Mouse (Mus musculus) layer of hippocampus, adult 2 months (tissue): ENCODE data around the gene Rnf34. TPM values are rescaled to one million over a fixed set of nuclear protein-coding genes. Genes with fewer than 3 reads are reported as not detected.
A peak's percentile ranks its signal among the peaks of the same experiment; 100 is the strongest.

ENCODE experiments used
- DNase-seq, 2 experiments: peaks; one replicate each; pipeline ENCODE4 v3.0.0; 2022; ENCODE audit warnings: low spot score in 2 of 2
- H3K27ac ChIP-seq: fragments of 200-600 bp; 2 replicates; pipeline ENCODE4 v1.8.1; 2022
- H3K4me3 ChIP-seq: fragments of 200-600 bp; 2 replicates; pipeline ENCODE4 v1.8.1; 2022; ENCODE audit warnings: mild to moderate bottlenecking
- CTCF ChIP-seq: fragments of 200-600 bp; conservative IDR thresholded peaks from 2 replicates; pipeline ENCODE4 v1.8.1; 2022; ENCODE audit warnings: antibody characterized with exemption, mild to moderate bottlenecking, moderate library complexity
- total RNA-seq, 2 experiments: library from RNA; stranded (reverse); gene quantifications; 2 replicates each; pipeline ENCODE4 v1.2.3; 2021

Rnf34 gene
- total RNA-seq, 2 experiments from 2014 or later: 53.7 to 54.1 TPM

DNA sequence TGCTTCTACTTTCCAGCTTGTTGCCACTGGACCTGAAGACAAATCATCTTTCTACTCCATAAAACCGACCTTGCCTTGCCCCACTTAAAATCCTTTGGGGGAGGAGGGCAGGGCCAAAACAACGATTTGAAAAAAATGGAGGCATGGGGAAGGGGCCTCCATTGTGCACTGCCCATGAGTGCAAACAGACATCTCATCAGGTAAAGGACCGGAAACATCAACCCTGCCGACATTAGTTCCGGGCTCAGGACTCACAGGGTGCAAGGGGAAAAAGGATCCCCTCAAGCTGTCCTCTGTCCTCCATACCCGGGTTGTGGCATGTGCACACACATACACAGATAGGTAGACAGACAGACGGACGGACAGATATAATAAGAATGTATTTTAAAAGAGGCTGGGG is 24.7 kb upstream of the Rnf34 start:
- TF ChIP-seq CTCF: no peak
- Histone ChIP-seq H3K4me3 (no peak overlapping the region), H3K27ac (no peak overlapping the region)
- no peak for DNase-seq

DNA sequence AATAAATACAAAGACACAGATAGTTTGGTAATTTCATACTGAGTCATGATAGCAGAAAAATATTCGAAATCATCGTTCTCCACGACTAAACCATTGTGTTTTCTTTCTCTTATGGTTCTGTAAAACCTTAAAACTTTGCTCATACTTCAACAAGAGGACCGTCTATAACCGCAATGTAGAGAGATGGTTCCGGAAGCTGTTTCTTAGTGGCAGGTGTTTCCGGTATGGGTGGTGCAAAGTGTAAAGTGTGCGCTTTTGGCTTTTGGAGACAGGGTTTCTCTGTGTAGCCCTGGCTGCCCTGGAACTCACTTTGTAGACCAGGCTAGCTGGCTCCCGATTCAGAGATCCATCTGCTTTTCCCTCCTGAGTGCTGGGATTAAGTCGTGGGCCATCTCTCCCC is 17.3 kb upstream of the Rnf34 start:
- DNase-seq: no peak
- H3K4me3 ChIP-seq: no peak overlapping the region
- TF ChIP-seq CTCF: no peak
- no peak overlapping the region for H3K27ac ChIP-seq

DNA sequence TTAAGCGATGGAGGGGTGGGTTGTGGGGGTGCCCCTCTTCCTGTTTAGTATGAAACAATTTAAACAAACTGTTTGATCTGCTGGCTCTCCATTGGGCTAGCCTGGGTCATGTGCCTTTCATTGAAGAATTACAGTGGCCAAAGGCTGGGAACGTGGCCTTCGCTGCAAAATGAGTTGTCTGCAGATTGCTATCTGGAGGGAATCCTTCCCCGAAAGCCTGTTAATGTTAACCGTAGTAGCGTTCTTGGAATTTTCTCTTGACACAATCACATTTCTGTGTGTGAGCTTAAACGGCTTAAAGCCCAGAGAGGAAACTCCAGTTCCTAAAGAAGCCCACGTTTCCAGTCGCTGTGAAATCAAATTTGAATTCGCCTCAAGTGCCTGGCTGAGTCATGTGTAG is 16.9 kb upstream of the Rnf34 start:
- no peak for DNase-seq
- H3K27ac ChIP-seq: no peak overlapping the region
- no peak overlapping the region for H3K4me3 ChIP-seq
- TF ChIP-seq CTCF: no peak

DNA sequence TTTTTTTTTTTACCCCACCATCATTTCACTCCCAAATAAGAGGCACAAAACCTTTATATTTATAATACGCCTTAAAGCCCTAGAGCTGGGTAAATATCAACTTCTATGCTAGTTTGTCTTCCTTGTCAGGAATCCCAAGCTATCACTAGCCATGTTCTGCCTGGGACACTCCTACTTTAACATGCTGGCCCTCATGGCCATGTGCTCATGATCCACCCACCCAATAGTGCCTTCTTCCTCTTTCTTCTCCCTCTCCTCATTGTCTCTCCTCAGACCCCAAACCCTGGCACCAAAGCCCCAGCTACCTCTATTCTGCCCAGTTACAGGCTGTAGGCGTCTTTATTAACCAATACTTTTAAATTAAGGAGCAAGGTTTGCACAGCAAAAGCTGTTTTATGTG is 8.7 kb upstream of the Rnf34 start:
- H3K27ac ChIP-seq: no peak overlapping the region
- no peak overlapping the region for H3K4me3 ChIP-seq
- no peak for TF ChIP-seq CTCF
- no peak for DNase-seq

DNA sequence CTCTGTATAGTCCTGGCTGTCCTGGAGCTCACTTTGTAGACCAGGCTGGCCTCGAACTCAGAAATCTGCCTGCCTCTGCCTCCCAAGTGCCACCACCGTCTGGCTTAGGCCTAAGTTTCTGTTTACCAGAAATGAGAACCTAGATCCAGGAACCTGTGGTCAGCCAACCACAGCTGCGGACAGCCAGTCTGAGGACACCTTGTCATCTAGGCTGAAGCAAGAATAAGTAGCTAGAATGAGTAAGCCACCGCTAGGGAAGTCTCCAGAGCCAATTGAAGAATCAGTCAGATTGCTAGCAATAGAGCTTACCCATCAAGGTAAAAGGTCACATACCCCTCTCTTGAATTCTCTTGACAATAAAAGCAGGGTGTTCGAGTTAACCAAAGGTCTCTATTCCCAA is 6.0 kb upstream of the Rnf34 start:
- Histone ChIP-seq H3K4me3 (no peak overlapping the region), H3K27ac (no peak overlapping the region)
- no peak for TF ChIP-seq CTCF
- no peak for DNase-seq

DNA sequence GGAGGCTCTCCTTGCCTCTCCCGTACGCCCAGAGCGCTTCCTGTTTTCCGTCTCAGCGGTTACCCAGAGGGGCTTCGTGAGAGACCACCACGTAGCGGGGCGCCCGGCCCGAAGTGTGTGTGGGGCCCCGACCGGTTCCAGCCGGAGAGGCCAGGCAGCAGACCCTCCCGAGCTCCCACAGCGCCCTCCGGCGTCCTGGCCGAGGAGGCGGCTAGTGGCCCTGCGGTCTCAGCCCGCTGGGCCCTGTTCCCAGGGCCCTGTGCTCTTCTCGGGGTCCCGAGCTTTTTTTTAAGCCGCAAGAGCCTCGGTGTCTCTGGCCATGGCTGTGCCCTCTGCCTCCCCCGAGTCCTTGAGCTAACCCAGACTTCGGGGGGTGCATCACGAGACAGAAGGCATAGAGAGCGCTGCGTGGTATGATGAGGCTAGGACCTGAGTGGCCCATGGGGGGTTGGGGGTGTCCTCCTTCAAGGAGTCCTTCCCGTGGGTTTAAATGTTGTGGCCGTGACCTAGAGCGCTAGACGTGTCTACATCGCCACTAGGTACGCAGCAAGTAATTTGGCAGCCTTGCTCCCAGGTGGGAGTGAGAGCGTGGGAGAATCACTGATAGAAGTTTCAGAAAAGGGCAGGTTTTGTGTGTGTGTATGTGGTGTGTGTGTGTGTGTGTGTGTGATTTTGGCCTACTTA is 613 bp downstream of the Rnf34 start:
- peak; percentile 68 for TF ChIP-seq CTCF
- DNase-seq: peak; percentile 8 to 13
- H3K27ac ChIP-seq: peak overlapping the region; percentile 97
- peak overlapping the region; percentile 95 for H3K4me3 ChIP-seq

DNA sequence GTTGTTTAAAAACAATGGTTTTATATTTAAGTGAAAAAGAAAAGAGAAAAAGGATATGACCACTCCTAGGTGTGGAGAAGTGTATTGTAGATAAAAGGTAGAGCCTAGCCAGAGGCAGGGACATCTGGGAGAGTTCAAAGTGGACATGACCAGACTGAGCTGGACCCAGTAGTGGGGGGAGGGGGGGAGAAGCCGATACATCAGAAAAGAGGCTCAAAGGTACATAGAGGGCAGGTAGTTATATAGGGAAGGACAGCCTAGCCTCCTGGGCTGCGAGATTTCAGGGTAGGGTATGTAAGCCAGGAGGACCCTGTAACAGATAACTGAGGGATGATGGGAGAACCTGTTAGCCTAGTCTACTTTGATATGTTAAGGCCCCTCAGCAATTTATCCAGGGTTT is 2.8 kb downstream of the Rnf34 start:
- no peak overlapping the region for H3K27ac ChIP-seq

DNA sequence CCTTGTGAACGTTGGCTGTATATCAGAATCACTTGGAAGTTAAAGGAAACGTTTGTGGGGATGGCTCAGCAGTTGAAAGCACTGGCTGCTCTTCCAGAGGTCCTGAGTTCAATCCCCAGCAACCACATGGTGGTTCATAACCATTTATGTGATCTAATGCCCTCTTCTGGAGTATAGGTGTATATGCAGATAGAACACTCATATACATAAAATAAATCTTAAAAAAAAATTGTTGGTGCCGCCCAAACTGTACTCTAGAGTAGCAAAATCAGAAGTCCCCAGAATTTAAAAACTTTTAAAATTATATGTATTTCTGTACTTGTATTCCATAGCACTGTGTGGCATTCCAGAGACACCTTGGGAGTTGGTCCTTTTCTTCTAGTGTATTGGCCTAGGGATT is 6.0 kb downstream of the Rnf34 start:
- TF ChIP-seq CTCF: peak; percentile 55
- Histone ChIP-seq H3K27ac (no peak overlapping the region), H3K4me3 (no peak overlapping the region)
- DNase-seq: no peak

More for the DNA sequence above, 2.8 kb downstream of the Rnf34 start:
- TF ChIP-seq CTCF: no peak
- no peak for DNase-seq
- H3K4me3 ChIP-seq: no peak overlapping the region

DNA sequence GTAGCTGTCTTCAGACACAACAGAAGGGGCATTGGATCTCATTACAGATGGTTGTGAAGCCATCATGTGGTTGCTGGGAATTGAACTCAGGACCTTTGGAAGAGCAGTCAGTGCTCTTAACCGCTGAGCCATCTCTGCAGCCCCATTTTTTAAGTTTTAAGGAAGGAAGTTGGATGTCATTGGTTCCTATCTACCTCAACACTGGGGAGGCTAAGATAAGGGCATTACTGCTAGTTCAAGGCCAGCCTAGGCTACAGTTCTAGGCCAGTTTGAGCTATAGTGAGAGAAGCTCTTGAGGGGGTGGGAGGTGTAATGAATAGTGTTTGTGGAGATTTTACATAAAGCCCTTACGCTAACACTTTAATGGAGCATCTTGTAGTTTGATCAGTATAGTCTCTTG is 13.2 kb downstream of the Rnf34 start:
- TF ChIP-seq CTCF: no peak
- no peak for DNase-seq
- H3K4me3 ChIP-seq: no peak overlapping the region
- no peak overlapping the region for H3K27ac ChIP-seq

DNA sequence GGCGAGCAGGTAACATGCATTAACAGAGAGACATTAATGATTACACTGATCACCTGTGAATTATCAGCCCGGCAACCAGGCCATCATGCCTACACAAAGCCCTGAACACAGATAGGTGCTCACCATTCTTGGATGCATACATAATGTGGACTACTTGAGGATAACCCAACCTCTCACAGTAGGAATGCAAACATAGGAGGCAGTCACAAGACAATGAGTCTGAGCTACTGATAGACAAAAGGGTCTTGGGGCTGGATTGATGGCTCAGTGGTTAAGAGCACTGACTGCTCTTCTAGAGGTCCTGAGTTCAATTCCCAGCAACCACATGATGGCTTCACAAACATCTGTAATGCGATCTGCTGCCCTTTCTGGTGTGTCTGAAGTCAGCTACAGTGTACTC is 22.8 kb downstream of the Rnf34 start:
- Histone ChIP-seq H3K4me3 (no peak overlapping the region), H3K27ac (no peak overlapping the region)
- no peak for TF ChIP-seq CTCF
- DNase-seq: no peak

DNA sequence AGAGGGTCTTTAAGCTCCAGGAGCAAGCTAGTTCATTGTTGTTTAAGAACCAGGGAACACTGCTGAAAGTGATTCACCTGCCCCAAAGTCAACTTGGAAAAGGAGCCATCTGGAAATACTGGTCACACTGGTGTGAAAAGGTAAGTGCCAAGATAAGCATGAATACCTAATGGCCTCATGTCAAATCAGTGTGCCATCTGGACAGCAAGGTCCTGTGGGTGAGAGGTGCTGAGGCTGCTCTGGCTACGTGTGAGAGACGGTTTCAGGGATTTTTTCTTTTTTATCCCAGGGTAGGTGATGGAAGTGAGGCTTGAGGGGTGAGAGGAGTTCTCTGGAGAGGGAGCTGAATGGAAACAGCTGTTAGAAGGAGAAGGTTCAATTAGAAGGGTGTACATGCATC is 23.7 kb downstream of the Rnf34 start:
- Histone ChIP-seq H3K4me3 (no peak overlapping the region), H3K27ac (no peak overlapping the region)
- no peak for DNase-seq
- TF ChIP-seq CTCF: no peak

DNA sequence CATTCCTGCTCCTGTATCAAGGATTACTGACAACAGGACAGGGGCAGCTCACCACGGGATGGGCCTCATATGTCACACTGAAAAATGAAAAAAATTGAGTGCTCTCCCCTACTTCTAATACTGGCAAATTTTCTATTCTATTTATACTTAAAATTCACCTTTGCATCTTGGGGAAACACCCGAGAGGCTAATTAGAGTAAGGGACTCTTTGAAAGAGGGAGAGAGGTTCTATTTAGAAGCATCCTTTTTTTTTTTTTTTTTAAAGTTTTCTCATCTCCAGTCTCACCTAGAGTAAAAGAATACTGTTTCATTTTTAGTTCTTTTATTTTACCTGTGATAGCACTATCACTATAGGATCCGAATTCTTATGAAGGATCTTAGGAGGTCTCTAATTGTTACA is 24.5 kb downstream of the Rnf34 start:
- TF ChIP-seq CTCF: no peak
- Histone ChIP-seq H3K27ac (0 out of 2 replicates have a peak overlapping the region, but pooled peaks have one; percentile 20), H3K4me3 (no peak overlapping the region)
- no peak for DNase-seq

DNA sequence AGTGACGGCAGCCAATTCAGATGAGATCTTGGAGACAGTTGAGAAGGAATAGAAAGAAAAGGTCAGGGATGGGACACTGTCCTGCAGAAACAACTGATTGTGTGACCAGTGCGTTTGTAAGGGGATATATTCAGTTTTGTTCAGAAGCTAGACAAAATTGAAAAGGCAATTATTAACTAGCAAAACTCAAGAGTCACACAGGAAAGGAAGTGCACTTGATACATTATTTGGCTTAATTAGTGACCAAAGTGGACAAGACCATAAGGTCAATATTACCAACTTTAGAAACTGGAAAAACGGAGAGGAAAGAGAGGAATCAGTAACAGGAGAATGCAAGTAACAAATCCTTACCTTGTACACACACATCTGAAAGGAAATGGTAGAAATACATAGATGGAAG is 26.8 kb downstream of the Rnf34 start:
- Histone ChIP-seq H3K27ac (no peak overlapping the region), H3K4me3 (no peak overlapping the region)
- no peak for TF ChIP-seq CTCF
- no peak for DNase-seq

DNA sequence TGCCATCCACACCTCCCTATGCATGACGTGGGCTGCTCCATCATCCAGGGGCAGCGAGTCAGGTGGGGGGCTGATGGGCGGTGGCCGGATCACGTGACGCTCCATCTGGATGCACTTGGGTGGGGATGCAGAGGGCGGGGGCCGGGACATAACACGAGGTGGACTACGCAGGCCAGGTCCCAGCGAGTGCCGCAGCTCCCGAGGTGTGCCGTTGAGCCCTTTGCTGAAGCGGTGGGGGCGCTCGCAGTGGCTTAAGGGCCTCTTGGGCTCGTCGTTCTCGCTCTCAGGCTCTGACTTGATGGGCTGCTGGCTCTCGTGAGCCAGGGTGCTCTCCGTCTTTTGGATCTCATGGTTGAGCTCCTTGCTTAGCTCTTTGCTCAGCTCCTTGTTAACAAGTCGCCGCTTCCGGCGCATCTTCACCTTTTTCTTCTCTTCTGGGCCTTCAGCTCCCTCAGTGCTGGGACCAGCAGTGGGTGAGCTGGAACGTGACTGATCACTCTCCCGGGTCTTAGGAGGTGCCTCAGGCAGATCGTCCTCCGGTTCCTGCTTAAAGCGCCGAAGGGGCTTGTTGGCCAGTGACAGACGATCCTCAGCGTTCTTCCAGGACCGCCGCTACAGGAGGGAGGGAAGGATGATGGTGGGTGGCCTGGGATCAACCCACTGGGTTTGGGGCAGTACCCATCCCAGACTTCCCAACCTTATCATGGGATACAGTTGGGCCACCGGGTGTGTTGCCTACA is 30.6 kb downstream of the Rnf34 start:
- no peak overlapping the region for H3K27ac ChIP-seq
- DNase-seq: no peak
- H3K4me3 ChIP-seq: no peak overlapping the region
- TF ChIP-seq CTCF: no peak
